Mouse (Mus musculus): ENCODE data around the gene Gm10696. TPM values are rescaled to one million over a fixed set of nuclear protein-coding genes. Genes with fewer than 3 reads are reported as not detected.
"Not testable (repeated sequence)": the region's sequence is repeated elsewhere in the genome, so short reads cannot be mapped to it uniquely, and the experiment has no call there.

Gene Gm10696
- not detected in 2 replicates for polyA plus RNA-seq (2012; rRNA removed)

- H3K27ac ChIP-seq (ENCODE audit: insufficient read depth, low read length); H3K4me3 ChIP-seq (replicated peaks; ENCODE audit: insufficient read depth, low read depth, low read length); H3K4me1 ChIP-seq (ENCODE audit: control insufficient read depth, insufficient read depth, low read length); DNase-seq; H3K27me3 ChIP-seq (ENCODE audit: control insufficient read depth, insufficient read depth, low read length): not testable (repeated sequence)
- WGBS: 93% methylated on average over 1 of the region's 1 CpGs
These were observed at the start of gene Gm10696 for GRCm38 (mm10) chr3:94178093-94178492. Gene Gm10696, minus strand, starts transcription at chr3:94178193.

DNA sequence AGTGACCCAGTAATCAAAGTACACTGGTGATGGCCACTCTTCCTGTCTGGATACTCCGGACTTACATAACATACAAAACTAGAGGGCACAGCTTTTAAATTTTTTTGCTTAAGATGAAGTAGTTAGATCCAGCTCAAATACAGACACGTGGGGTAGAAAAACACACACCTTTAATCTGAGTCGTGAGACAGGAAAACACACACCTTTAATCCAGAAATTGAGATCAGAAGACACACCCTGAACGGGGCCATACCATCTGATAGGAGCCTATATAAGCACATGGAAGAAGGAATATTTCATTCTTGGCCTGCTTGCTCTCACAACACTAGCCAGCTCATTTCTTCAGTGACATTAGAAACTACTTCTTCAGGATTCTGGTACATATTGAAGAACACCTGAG lies 18.4 kb upstream of the Gm10696 start, which contains the start of gene Gm5286:
Gene Gm5286, plus strand, starts transcription at position 301 of the 400 bp plus-strand sequence.
- H3K27ac ChIP-seq (ENCODE audit: insufficient read depth, low read length); H3K27me3 ChIP-seq (ENCODE audit: control insufficient read depth, insufficient read depth, low read length); DNase-seq; H3K4me1 ChIP-seq (ENCODE audit: control insufficient read depth, insufficient read depth, low read length); H3K4me3 ChIP-seq (replicated peaks; ENCODE audit: insufficient read depth, low read depth, low read length): not testable (repeated sequence)
- 81% methylated on average over 3 of the region's 4 CpGs for WGBS

- not testable (repeated sequence) for DNase-seq; H3K4me1 ChIP-seq (ENCODE audit: control insufficient read depth, insufficient read depth, low read length); H3K27me3 ChIP-seq (ENCODE audit: control insufficient read depth, insufficient read depth, low read length); H3K4me3 ChIP-seq (replicated peaks; ENCODE audit: insufficient read depth, low read depth, low read length); H3K27ac ChIP-seq (ENCODE audit: insufficient read depth, low read length)
These were observed 10.6 kb downstream of the Gm10696 start for GRCm38 (mm10) chr3:94167351-94167750.

Other genes starting within 250 kb of the Gm10696 start
- gene Gm9117, start 234.7 kb downstream of the Gm10696 start, polyA plus RNA-seq (2012; rRNA removed): not detected in 2 replicates
- gene Tdpoz5, start 216.9 kb downstream of the Gm10696 start, polyA plus RNA-seq (2012; rRNA removed): not detected in 2 replicates
- gene Gm9125, start 123.3 kb downstream of the Gm10696 start, polyA plus RNA-seq (2012; rRNA removed): not detected in 2 replicates
- not detected in 2 replicates for gene Gm10697, start 105.5 kb downstream of the Gm10696 start, polyA plus RNA-seq (2012; rRNA removed)
- gene Gm5286, start 18.5 kb upstream of the Gm10696 start, polyA plus RNA-seq (2012; rRNA removed): not detected in 2 replicates
- not detected in 2 replicates for gene Gm4778, start 85.8 kb upstream of the Gm10696 start, polyA plus RNA-seq (2012; rRNA removed)
- gene Them4, start 131.9 kb upstream of the Gm10696 start, polyA plus RNA-seq (2012; rRNA removed): 33.6 and 33.8 TPM in 2 replicates
- not detected in 2 replicates for gene Them5, start 163.9 kb upstream of the Gm10696 start, polyA plus RNA-seq (2012; rRNA removed)
- gene C2cd4d, start 184.2 kb upstream of the Gm10696 start, polyA plus RNA-seq (2012; rRNA removed): 3.5 and 3.7 TPM in 2 replicates
- gene Rorc, start 194.6 kb upstream of the Gm10696 start, polyA plus RNA-seq (2012; rRNA removed): 20.4 and 20.9 TPM in 2 replicates
- 6.5 and 6.6 TPM in 2 replicates for gene Lingo4, start 220.3 kb upstream of the Gm10696 start, polyA plus RNA-seq (2012; rRNA removed)
- 21.4 and 22.8 TPM in 2 replicates for gene Tdrkh, start 235.1 kb upstream of the Gm10696 start, polyA plus RNA-seq (2012; rRNA removed)

All from cerebellum, adult 2 months (tissue).